Mouse (Mus musculus) heart, postnatal 36 days (tissue): Measurements from ENCODE around the gene Cdc14a. TPM values are rescaled to one million over a fixed set of nuclear protein-coding genes. Genes with fewer than 3 reads are reported as not detected.
A peak's percentile ranks its signal among the peaks of the same experiment; 100 is the strongest.

Source experiments
- DNase-seq, 2 experiments: peaks; one replicate each; pipeline ENCODE4 v3.0.0; 2021 to 2022
- intact Hi-C: fragments of 180-260 bp; cut with DNase I; formaldehyde crosslinking; loops from one replicate; pipeline ENCODE4 v1.15.1; 2025
- total RNA-seq, 2 experiments: library from RNA; stranded (reverse); gene quantifications; 2 replicates each; pipeline ENCODE4 v1.2.3; 2021

Gene Cdc14a
- 1 to 10 TPM; 3.0 to 4.6 TPM for total RNA-seq

DNA sequence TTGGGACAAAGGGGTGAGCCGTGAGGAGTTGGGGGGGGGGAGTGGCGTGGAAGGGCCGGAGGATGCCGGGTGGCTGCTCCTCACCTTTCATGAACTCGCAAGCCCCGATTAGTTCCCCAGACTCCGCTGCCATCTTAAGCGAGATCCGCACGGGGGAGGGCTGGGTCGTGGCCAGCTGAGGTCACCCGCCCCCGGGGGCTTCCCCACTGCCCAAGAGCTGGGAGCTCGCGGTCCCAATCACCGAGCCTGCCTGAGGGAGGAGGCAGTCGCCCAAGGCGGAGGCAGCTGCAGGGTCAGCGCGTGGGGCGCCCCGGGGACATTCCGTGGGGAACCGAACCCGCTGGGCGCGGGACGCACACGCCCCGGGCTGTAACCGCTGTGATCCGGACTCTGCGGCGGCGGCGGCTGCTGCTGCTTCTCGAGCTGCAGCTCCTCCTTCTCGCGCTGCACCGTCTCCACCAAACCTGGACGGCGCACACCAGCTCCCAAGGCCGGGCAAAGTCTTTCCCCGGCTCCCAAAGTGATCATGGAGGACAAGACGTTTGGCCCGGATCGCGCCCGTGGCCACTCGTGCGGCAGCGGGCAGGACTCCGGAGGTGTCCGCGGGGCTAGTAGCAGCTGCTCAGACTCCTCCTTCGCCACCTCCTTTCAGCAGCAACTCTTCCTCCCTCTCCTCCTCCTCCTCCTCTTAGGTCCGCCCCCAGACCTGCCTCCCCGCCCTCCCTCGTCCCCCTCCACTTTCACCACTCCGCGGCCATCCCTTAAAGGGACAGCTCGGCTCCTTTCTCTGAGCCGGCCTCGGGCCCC, at the start of gene Cdc14a:
TSS of gene Cdc14a (minus strand) at position 680 of the 807 bp plus-strand sequence.
- intact Hi-C loops: loop anchor here (2.0 to 10.0 kb wide), 5 partner anchors 36 to 321 kb away; partner anchors contain the start of gene Mfsd14a
- DNase-seq: peak; percentile 74 to 81

GRCm38 (mm10) chr3:116465709-116466108, 41.9 kb upstream of the Cdc14a start:
- intact Hi-C loops: no loop called here
- DNase-seq: no peak

DNA sequence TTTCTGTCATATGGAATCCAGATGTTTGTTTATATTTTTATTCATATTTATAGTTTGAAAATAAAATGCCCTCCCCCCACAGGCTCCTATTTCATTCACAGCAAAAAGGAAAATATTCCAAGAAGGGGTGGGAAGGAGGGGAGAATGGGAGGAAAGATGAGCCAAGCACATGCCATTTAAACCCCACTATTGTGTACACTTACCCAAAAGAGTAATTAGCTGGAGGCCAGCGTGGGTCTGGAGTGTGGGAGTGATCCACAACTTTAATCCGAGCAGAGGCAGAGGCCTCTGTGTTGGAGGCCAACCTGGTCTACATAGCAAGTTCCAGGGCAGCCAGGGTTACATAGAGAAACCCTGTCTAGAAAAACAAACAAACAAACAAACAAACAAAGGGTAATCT, 40.5 kb upstream of the Cdc14a start:
- intact Hi-C loops: no loop called here
- DNase-seq: no peak

DNA sequence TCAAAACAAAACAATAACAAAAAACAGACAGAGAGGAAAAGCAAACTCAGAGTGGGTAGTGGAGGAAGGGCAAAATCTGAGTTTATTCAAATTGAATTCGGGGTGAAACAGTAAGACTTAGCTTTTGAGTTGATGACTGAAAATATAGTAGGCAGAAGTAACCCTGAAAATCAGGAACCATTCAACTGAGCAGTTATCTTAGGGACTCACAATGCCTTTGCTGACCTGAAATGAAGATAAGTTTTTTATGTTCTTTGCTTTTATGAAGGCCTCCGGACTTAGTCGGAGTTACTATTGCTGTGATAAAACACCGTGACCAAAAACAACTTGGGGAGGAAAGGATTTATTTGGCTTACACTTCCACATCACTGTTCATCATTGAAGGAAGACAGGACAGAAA, 37.2 kb upstream of the Cdc14a start:
- intact Hi-C loops: no loop called here
- DNase-seq: no peak

DNA sequence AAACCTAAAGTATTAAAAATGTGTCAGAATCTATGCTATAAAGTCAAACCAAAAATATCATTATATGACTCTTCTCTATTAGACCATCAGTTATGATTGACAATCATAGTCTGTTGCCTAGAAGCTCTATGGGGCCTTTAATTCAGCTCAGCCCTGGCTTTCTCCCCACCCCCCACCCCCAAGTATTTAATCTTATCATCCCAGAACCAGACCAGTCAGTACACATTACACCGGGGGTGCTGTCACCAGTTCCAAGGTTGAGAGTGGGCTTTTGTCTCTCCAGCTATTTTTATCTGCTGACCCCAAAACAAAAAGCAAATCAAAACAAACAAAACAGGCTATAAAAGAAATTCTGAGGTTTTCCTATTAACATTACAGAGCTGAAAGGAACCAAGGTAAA, 30.7 kb upstream of the Cdc14a start:
- intact Hi-C loops: no loop called here
- DNase-seq: no peak

GRCm38 (mm10) chr3:116450741-116451140, 26.9 kb upstream of the Cdc14a start:
- intact Hi-C loops: no loop called here
- no peak for DNase-seq

DNA sequence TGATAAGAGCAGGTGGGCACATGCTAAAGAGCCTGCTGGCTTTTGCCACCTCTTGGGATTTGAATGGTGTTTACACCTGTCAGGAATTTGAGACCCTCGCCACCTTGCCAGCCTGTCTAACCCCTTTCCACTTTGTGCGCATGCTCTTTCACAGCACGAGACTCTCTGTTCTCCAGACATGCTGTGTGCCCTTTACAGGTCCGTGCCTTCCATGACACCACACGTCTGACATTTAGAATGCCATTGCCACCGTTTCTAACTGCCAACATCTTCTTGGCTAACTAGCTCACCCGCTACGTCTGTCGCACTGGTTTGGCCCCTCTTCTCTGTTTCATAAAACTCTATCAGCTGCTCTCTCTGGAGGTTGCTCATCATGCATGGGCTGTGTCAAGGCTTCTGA, 20.5 kb upstream of the Cdc14a start:
- intact Hi-C loops: no loop called here
- no peak for DNase-seq

DNA sequence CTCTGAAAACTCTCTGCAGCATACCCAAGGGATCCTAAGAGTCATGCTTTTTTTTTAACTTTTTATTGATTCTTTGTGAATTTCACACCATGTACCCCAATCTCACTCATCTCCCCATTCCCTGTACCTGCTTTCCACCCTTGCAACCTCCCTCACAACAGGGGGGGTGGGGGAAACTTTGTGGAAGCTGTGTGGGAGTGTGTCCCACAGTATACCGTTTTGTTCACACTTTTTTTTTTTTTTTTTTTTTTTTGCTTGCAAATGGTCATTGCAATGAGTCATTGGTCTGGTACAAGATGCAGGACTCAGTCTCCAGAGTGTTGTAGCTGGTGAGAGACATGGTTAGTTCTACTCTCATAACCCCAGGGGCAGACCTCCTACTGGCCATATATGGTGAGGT, 19.0 kb upstream of the Cdc14a start:
- intact Hi-C loops: no loop called here
- DNase-seq: no peak

DNA sequence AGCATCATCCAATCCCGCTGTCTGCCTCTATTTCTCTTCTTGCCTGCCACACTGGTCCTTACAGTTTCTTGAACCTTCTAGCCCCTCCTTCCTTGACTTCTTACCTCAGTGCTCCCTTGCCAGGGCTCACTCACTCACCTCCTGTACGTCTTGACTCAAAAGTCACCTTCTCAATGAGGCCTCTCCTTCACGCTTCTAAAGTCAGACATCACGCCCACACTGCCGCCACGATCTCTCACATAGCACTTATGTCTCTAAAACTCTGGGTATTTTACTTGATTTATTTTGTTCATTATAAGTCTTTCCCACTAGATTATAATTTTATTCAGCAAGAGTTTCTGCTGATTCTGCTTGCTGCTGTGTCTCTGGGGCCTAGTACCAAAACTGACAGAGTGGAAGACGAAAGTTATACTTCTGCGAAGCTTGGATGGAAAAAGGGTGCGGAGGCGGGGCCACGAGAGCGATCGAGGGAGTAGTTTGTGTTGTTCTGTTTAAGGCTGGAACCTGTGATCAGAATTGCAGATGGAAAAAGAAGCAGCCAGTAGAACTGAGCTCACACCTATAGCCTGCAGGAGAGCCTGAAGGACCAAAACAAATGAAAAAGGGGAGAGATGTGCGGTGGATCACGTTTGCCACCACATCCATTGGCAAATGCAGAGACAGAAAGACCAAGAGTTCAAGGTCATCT, 17.8 kb upstream of the Cdc14a start:
- intact Hi-C loops: no loop called here
- DNase-seq: no peak

DNA sequence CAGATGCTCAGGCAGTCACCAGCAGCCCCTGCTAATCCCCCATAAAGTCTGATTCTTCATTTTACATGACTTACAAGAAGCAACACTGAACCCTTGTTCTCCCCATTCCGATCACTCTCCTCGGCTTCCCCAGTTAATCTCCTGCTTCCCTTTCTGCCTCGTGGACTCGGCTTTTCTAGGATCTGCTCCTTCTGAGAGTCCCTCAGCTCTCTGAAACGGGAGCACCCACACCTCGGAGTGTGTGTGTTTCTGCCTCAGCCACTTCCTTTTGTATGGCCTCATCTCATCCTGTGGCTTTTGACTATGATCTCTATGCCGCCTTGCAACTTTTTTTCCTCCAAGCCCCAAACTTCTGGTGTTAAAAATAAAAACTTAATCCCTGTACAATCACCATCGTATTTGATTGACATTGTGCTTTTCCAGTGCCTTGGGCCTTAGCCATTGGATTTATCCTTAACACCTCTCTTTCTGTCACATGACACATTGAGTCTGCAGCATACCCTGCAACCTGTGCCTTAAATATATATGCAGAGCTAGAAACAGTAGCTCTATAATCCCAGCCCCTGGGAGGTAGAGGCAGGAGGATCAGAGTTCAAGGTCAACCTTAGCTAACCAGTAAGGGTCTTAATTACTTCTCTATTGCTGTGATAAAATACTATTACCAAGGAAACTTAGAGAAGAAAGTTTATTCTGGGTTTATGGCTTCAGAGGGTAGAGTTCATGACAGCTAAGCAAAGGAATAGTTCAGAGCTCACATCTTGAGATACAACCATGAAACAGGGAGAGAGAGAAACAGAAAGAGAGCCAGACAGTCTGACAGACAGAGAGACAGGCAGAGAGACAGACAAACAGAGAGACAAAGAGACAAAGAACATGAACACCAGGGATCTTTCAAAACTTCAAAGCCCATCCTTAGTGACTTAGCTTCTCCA, 16.5 kb upstream of the Cdc14a start:
- intact Hi-C loops: no loop called here
- DNase-seq: no peak

DNA sequence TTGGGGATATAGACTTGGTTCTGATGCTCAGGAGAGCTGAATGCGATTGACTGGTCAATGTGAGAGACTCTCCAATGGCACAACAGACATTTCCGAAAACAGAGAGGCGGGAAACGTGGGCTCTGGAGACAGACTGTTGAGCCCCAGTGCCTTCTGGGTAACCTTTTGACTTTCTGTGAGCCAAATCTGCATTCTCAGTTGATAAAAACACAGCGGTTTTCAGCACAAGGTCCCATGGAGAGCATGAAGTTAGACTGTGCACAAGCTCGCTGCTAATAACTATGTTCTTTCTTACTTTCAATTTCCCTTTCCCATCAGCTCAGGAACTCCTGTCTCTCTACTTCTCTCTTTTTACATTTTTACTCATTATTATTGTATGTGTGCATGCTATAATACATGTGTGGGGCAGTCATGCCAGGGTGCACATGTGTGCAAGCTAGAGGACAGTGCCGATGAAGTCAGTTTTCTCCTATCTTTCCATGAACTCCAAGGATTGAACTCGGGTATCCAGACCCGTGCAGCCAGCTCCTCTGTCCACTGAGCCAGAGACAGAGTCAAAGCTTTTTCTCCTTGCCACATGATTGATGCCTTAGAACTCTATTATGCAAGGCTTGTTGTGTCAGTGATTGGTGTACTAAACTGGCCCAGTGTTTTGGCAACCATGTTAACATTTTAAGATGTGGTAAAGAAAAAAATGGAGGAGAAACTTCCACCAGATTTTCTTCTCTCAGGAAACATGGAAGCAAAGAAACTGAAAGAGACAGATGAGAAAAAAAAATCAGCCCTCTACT, 13.2 kb upstream of the Cdc14a start:
- DNase-seq: no peak
- intact Hi-C loops: no loop called here

DNA sequence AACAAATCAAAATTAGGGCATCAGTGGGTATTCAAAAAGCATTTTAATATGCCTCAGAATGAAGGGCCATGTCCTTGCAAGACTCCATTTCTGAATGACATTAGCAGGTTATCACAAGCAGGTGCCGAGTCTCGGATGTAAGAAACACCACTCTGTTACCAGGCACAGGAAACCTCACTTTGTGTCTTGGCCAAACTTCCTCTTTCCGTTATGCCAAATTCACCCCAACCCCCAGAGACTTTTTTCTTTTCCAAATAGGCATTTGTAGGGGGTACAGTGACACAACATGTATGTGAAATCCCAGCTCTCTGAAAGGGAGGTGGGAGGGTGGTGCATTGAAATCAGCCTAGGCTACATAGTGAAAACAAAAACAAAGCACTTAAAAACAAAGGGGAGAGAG, 12.3 kb upstream of the Cdc14a start:
- intact Hi-C loops: no loop called here

DNA sequence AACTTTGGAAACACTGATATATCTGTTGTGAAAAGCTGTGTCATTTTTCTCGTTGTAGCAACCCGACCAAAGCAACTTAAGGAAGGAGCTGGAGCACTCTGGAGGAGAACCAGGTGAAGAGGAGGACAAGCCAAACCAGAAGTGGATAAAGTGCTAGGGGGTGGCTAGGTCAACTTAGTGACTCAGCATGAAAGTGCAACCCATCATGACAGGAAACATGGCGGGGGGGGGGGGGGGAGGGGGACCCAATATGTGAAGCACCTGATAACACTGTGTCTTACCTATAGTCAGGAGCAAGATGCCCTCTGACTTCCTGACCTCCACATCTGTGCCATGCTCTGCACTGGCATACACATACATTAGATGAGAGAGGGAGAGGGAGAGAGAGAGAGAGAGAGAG, 10.9 kb upstream of the Cdc14a start:
- no peak for DNase-seq
- intact Hi-C loops: no loop called here

More for the DNA sequence above, 12.3 kb upstream of the Cdc14a start:
- DNase-seq: no peak

- no peak for DNase-seq
- intact Hi-C loops: loop anchor here (2.0 to 10.0 kb wide), 4 partner anchors 66 to 319 kb away; no protein-coding TSS in a partner anchor
Measured at GRCm38 (mm10) chr3:116425901-116426300, 2.1 kb upstream of the Cdc14a start.

GRCm38 (mm10) chr3:116424973-116425284, 1.1 kb upstream of the Cdc14a start:
- intact Hi-C loops: loop anchor here (2.0 to 10.0 kb wide), 6 partner anchors 38 to 320 kb away; partner anchors contain the start of gene Mfsd14a
- peak; percentile 78 to 80 for DNase-seq

GRCm38 (mm10) chr3:116424160-116424972, 534 bp upstream of the Cdc14a start:
- intact Hi-C loops: loop anchor here (2.0 to 10.0 kb wide), 5 partner anchors 37 to 320 kb away; partner anchors contain the start of gene Mfsd14a
- DNase-seq: no peak

DNA sequence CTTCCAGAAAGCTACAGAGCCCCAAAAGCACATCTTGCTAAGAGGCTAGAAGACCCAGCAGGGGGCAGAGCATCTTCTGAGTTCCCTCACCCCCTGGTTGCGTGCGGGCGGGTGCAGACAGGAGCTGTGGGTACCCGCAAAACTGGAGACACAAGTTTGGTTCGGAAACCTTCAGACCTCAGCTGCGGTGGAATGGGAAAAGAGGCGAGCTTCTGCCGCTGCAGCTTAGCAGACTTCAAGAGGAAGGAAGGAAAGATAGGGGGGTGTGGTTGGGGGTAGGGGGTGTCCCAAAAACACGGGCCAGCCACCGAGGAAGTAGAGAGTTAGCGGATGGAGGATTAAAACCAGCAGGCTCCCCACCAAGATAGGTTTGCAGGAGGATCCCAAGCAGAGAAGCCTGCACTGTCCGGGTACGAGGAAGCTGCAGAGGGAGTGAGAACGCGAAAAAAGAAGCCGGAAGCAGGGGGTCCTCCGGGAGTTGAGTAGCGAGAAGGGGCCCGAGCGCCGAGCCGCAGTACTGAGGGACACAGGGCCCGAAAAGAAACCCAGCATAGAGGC, 958 bp downstream of the Cdc14a start:
- intact Hi-C loops: loop anchor here (5.0 to 10.0 kb wide), 3 partner anchors 36 to 322 kb away; partner anchors contain the start of gene Mfsd14a
- peak; percentile 38 to 49 for DNase-seq

DNA sequence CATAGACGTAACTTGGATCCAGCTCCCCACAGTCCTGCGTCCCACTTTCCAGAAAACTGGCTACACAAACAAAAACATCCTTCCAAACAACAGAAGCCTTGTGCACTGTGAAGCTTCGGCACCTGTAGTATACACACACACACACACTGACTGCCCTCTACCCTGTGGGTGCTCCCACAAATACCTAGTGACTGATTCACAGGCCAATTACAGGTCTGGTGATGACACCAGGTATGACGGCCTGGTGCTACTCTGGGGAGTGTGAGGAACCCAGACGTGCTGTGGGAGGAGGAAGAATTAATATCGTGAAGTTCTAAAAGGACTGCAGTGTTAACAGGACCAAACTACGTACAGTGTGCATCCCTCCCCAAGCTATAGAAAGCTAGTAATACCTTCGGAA, 1.8 kb downstream of the Cdc14a start:
- DNase-seq: no peak
- intact Hi-C loops: loop anchor here (5.0 to 10.0 kb wide), 3 partner anchors 35 to 323 kb away; partner anchors contain the start of gene Mfsd14a

DNA sequence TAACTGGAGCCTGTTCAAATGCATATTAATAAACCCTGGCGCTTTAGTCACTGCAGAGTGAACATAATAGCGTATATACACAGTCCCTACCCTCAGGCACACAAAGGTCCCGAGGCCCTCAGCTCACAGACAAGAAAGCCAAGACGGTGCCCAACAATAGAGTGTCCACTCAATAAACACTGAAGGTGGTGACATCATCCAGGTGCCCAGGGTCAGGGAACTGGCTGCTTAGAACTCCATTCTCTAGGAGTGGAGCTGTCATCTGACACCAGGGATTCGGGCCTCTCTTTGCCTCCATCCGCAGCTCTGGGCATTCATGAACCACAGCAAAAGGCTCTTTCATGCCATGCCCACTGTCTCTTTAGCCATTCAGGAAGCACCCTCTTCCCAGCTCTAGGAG, 2.7 kb downstream of the Cdc14a start:
- DNase-seq: no peak
- intact Hi-C loops: loop anchor here (5.0 to 10.0 kb wide), 3 partner anchors 34 to 324 kb away; partner anchors contain the start of gene Mfsd14a
